Mouse (Mus musculus) pancreas, adult 10 weeks (tissue): ENCODE measurements around the gene Armcx2. TPM values are rescaled to one million over a fixed set of nuclear protein-coding genes. Genes with fewer than 3 reads are reported as not detected.

Source experiments
- polyA plus RNA-seq: library from polyadenylated mRNA; stranded (reverse); fragments of 350-450 nt; fragmentation: Illumina TruSeq; extraction: RNeasy Lipid Tissue Mini Kit (QIAGEN cat#74804); gene quantifications from one replicate; pipeline ENCODE4 v1.2.3, GENCODE M21; 2015; ENCODE audit warnings: low read depth, low replicate concordance; ENCODE audit not compliant: insufficient read depth

Gene Armcx2
- 6.6 TPM for polyA plus RNA-seq

GRCm38 (mm10) chrX:134808755-134809224, at the start of gene Armcx2:
Armcx2 (minus strand) TSS chrX:134809221.

GRCm38 (mm10) chrX:134756434-134757292, 52.4 kb downstream of the Armcx2 start, which contains the start of gene Armcx3:
Armcx3 (plus strand) TSS chrX:134756595.

Other genes starting within 250 kb of the Armcx2 start
- 1.3 TPM for gene Btk, start 225.7 kb downstream of the Armcx2 start, polyA plus RNA-seq
- 473 TPM for gene Rpl36a, start 223.6 kb downstream of the Armcx2 start, polyA plus RNA-seq
- gene Gla, start 208.1 kb downstream of the Armcx2 start, polyA plus RNA-seq, result 1.7 TPM
- gene Hnrnph2, start 208.0 kb downstream of the Armcx2 start, polyA plus RNA-seq, result 15.3 TPM
- 1.00 TPM for gene Armcx4, start 122.7 kb downstream of the Armcx2 start, polyA plus RNA-seq
- 5.2 TPM for gene Armcx1, start 91.3 kb downstream of the Armcx2 start, polyA plus RNA-seq
- 1.3 TPM for gene Armcx6, start 57.8 kb downstream of the Armcx2 start, polyA plus RNA-seq
- gene Armcx3, start 52.6 kb downstream of the Armcx2 start, polyA plus RNA-seq, result 15.3 TPM
- gene Nxf2, start 155.5 kb upstream of the Armcx2 start, polyA plus RNA-seq, result not detected
- gene Zmat1, start 200.0 kb upstream of the Armcx2 start, polyA plus RNA-seq, result 2.0 TPM